ENCODE assay signal across 8 mouse cellular contexts in the genomic region with DNA sequence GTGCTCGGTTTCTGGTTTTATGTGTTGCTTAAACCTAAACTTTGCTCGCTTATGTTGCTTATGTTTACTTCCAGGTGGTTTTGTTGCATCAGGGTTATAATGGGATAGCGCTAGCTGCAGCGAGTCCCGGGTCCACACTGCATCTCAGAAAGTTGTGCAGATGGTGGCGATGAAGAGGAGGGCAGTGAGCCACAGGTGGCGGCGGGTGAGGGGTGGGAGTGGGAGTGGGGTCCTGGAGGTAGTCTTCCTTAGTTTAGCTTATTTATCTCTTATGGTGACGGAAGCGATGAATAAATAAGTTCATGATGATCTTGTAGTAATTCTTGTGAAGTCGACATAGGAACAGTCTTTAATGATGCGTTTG. TPM values are rescaled to one million over a fixed set of nuclear protein-coding genes. Genes with fewer than 3 reads are reported as not detected.
DNase-seq lines count a peak whose midpoint lies in the region; ATAC-seq and TF ChIP-seq lines count a peak whose summit lies in the region.

No protein-coding gene starts in this region.

- no peak for DNase-seq in heart, postnatal 0 days (ENCODE audit: low spot score)
- no peak for DNase-seq in heart, postnatal 36 days
- DNase-seq in G1E (ENCODE audit: low spot score), result no peak
- no peak for DNase-seq in hindbrain, embryonic 11.5 days (ENCODE audit: low spot score)
- no peak for DNase-seq in urinary bladder, postnatal 4 days (ENCODE audit: low spot score in 2 of 2)
- DNase-seq in cerebellum, postnatal 36 days, result no peak
- no peak for DNase-seq in urinary bladder, postnatal 25 days (ENCODE audit: low spot score)

- H3K36me3 ChIP-seq in heart, postnatal 0 days (replicated peaks; ENCODE audit: control insufficient read depth, insufficient read depth, low read length), result no peaks in the 10 kb centered on the region
- peaks cover 11% of the 10 kb centered on the region for H3K36me3 ChIP-seq in G1E (replicated peaks)
- H3K36me3 ChIP-seq in hindbrain, embryonic 11.5 days (ENCODE audit: control insufficient read depth, insufficient read depth, low read length), result no peaks in the 10 kb centered on the region

- peak overlapping the region; percentile 97 for H3K4me2 ChIP-seq in heart, postnatal 0 days (ENCODE audit: low read depth, low read length)
- H3K4me2 ChIP-seq in hindbrain, embryonic 11.5 days (replicated peaks; ENCODE audit: low read depth, low read length), result peak overlapping the region; percentile 95

- H3K27ac ChIP-seq in heart, postnatal 0 days (ENCODE audit: low read depth), result no peak overlapping the region; the same call in 1 of the 2 replicates
- H3K27ac ChIP-seq in hindbrain, embryonic 11.5 days (ENCODE audit: low read depth, low read length), result no peak overlapping the region

- peak overlapping the region; percentile 97 for H3K4me3 ChIP-seq in heart, postnatal 0 days (ENCODE audit: low read depth, low read length)
- peak overlapping the region; percentile 89 for H3K4me3 ChIP-seq in G1E (ENCODE audit: low read depth, low read length)
- H3K4me3 ChIP-seq in hindbrain, embryonic 11.5 days (ENCODE audit: low read depth, low read length), result peak overlapping the region; percentile 88

- TF ChIP-seq CTCF in heart, postnatal 0 days (IDR thresholded peaks at IDR 0.05; ENCODE audit: low read depth), result no peak
- TF ChIP-seq CTCF in G1E (IDR thresholded peaks at IDR 0.05; ENCODE audit: low read depth, low read length), result no peak

- ATAC-seq in heart, postnatal 0 days (ENCODE audit: insufficient read depth, low read depth), result no peak
- ATAC-seq in G1E (ENCODE audit: extremely low read depth, insufficient number of reproducible peaks, low FRiP score, poor library complexity, severe bottlenecking), result no peak
- no peak for ATAC-seq in hindbrain, embryonic 11.5 days (ENCODE audit: low FRiP score)
- ATAC-seq in megakaryocyte-erythroid progenitor cell, adult 5-6 weeks (replicated peaks; ENCODE audit: low FRiP score, low TSS enrichment, poor library complexity, severe bottlenecking), result peak; percentile 4; the same call in 1 of the 2 replicates

- H3K27me3 ChIP-seq in heart, postnatal 0 days (ENCODE audit: control insufficient read depth, insufficient read depth, low read length), result no peaks in the 10 kb centered on the region
- no peaks in the 10 kb centered on the region for H3K27me3 ChIP-seq in G1E (ENCODE audit: insufficient read depth, low read length)
- no peaks in the 10 kb centered on the region for H3K27me3 ChIP-seq in hindbrain, embryonic 11.5 days (ENCODE audit: control insufficient read depth, insufficient read depth, low read length)

- H3K9ac ChIP-seq in heart, postnatal 0 days (replicated peaks; ENCODE audit: low read depth, low read length), result peak overlapping the region; percentile 75
- H3K9ac ChIP-seq in hindbrain, embryonic 11.5 days (ENCODE audit: low read depth, low read length), result peak overlapping the region; percentile 71

- 13% methylated on average over 12 of the region's 12 CpGs for WGBS in heart, postnatal 0 days
- WGBS in hindbrain, embryonic 11.5 days, result 13% methylated on average over 12 of the region's 12 CpGs

- H3K4me1 ChIP-seq in heart, postnatal 0 days (ENCODE audit: control insufficient read depth, insufficient read depth), result peaks cover 11% of the 10 kb centered on the region; the same call in 1 of the 2 replicates
- H3K4me1 ChIP-seq in G1E (ENCODE audit: insufficient read depth, low read depth, low read length), result peaks cover 41% of the 10 kb centered on the region
- H3K4me1 ChIP-seq in hindbrain, embryonic 11.5 days (replicated peaks; ENCODE audit: control insufficient read depth, insufficient read depth, low read length), result peaks cover 3% of the 10 kb centered on the region; the same call in 1 of the 2 replicates

- no peaks in the 10 kb centered on the region for H3K9me3 ChIP-seq in heart, postnatal 0 days (replicated peaks; ENCODE audit: control insufficient read depth, low read length)
- no peaks in the 10 kb centered on the region for H3K9me3 ChIP-seq in G1E (replicated peaks)
- H3K9me3 ChIP-seq in hindbrain, embryonic 11.5 days (ENCODE audit: control insufficient read depth, low read length), result no peaks in the 10 kb centered on the region

- no peak for TF ChIP-seq EP300 in heart, postnatal 0 days (IDR thresholded peaks at IDR 0.05; ENCODE audit: low read depth)

- intact Hi-C loops in heart, postnatal 36 days (cut with DNase I), result loop anchor here (2.0 kb wide), 2 partner anchors 29 to 73 kb away; a partner anchor contains a TSS

RNA-seq across cellular contexts. Expression of a gene that starts 0.8 kb away (rescaled TPM):
- 34.0 and 63.5 TPM in 2 replicates for total RNA-seq in heart, postnatal 0 days (2014; rRNA removed; ENCODE audit: low replicate concordance)
- polyA plus RNA-seq in heart, postnatal 0 days (2015; fragmentation: Nextera tagmentation; extraction: Ambion mirVana), result 12.1 and 14.6 TPM in 2 replicates
- total RNA-seq in heart, postnatal 36 days (2021), result 10 to 100 TPM; 29.6 to 32.0 TPM
- total RNA-seq in G1E (2014; fragmentation: Nextera tagmentation) (13.5 and 23.6 TPM in 2 replicates), G1E (2017) (11.5 and 15.7 TPM in 2 replicates)
- 137 and 140 TPM in 2 replicates for polyA plus RNA-seq in G1E (2012)
- 22.5 and 26.0 TPM in 2 replicates for polyA plus RNA-seq in hindbrain, embryonic 11.5 days (2014; fragmentation: Nextera tagmentation; extraction: Ambion mirVana)
- 35.0 and 48.5 TPM in 2 replicates for total RNA-seq in megakaryocyte-erythroid progenitor cell, adult 5-6 weeks (2014; fragmentation: Nextera tagmentation)
- total RNA-seq in megakaryocyte-erythroid progenitor cell, adult 5-6 weeks (2017), result 20.3 and 60.7 TPM in 2 replicates

RNA-seq across cellular contexts. Expression of a gene that starts 28.9 kb away (rescaled TPM):
- total RNA-seq in heart, postnatal 0 days (2014; rRNA removed; ENCODE audit: low replicate concordance), result 18.3 and 21.9 TPM in 2 replicates
- 6.8 and 7.0 TPM in 2 replicates for polyA plus RNA-seq in heart, postnatal 0 days (2015; fragmentation: Nextera tagmentation; extraction: Ambion mirVana)
- total RNA-seq in heart, postnatal 36 days (2021), result 1 to 10 TPM; 2.6 to 3.2 TPM
- 5.4 and 7.1 TPM in 2 replicates for total RNA-seq in G1E (2014; fragmentation: Nextera tagmentation)
- 9.3 and 14.5 TPM in 2 replicates for total RNA-seq in G1E (2017)
- 12.9 and 13.4 TPM in 2 replicates for polyA plus RNA-seq in G1E (2012)
- 35.1 and 41.9 TPM in 2 replicates for polyA plus RNA-seq in hindbrain, embryonic 11.5 days (2014; fragmentation: Nextera tagmentation; extraction: Ambion mirVana)
- total RNA-seq in megakaryocyte-erythroid progenitor cell, adult 5-6 weeks (2014; fragmentation: Nextera tagmentation), result 4.1 and 10.1 TPM in 2 replicates
- total RNA-seq in megakaryocyte-erythroid progenitor cell, adult 5-6 weeks (2017), result 6.3 and 10.2 TPM in 2 replicates
